Mouse (Mus musculus): ENCODE data around the gene Alad. TPM values are rescaled to one million over a fixed set of nuclear protein-coding genes. Genes with fewer than 3 reads are reported as not detected.
A peak's percentile ranks its signal among the peaks of the same experiment; 100 is the strongest.

The Alad gene
- polyA plus RNA-seq, 2 experiments, result 296 to 629 TPM

- Histone ChIP-seq H3K27me3 (ENCODE audit: control insufficient read depth, insufficient read depth, low read length) (no peaks in the 10 kb centered on the region), H3K9me3 (ENCODE audit: control insufficient read depth, low read length) (no peaks in the 10 kb centered on the region), H3K27ac (no peak overlapping the region), H3K9ac (replicated peaks) (no peak overlapping the region), H3K36me3 (replicated peaks; ENCODE audit: control insufficient read depth, insufficient read depth, low read depth) (peaks cover 76% of the 10 kb centered on the region), H3K4me2 (ENCODE audit: low read depth) (no peak overlapping the region), H3K4me1 (replicated peaks; ENCODE audit: control insufficient read depth in 2 of 2, insufficient read depth in 2 of 2, low read length in 1 of 2) (peaks cover 11 to 36% of the 10 kb centered on the region in 2 experiments), H3K4me3 (ENCODE audit: insufficient read depth in 1 of 2, low read depth in 2 of 2, low read length in 2 of 2) (no peak overlapping the region)
- ATAC-seq (ENCODE audit: insufficient read depth), result no peak
- TF ChIP-seq CTCF (IDR thresholded peaks at IDR 0.05; ENCODE audit: low read depth) (no peak), EP300 (IDR thresholded peaks at IDR 0.05; ENCODE audit: low read depth) (no peak)
- no peak for DNase-seq (ENCODE audit: low read depth in 3 of 3, low spot score in 3 of 3)
- 92% methylated on average over 11 of the region's 11 CpGs for WGBS (ENCODE audit: insufficient replicate concordance)
Measured at GRCm38 (mm10) chr4:62509946-62510345, 9.8 kb downstream of the Alad start.

- H3K9me3 ChIP-seq (ENCODE audit: control insufficient read depth, low read length), result no peaks in the 10 kb centered on the region
- no peaks in the 10 kb centered on the region for H3K27me3 ChIP-seq (ENCODE audit: control insufficient read depth, insufficient read depth, low read length)
- H3K4me1 ChIP-seq (replicated peaks; ENCODE audit: control insufficient read depth in 2 of 2, insufficient read depth in 2 of 2, low read length in 1 of 2), result peaks cover 10 to 30% of the 10 kb centered on the region in 2 experiments
- DNase-seq (ENCODE audit: low read depth in 3 of 3, low spot score in 3 of 3), result no peak
- no peak overlapping the region for H3K4me2 ChIP-seq (ENCODE audit: low read depth)
- H3K9ac ChIP-seq (replicated peaks), result no peak overlapping the region
- ATAC-seq (ENCODE audit: insufficient read depth), result no peak
- peaks cover 67% of the 10 kb centered on the region for H3K36me3 ChIP-seq (replicated peaks; ENCODE audit: control insufficient read depth, insufficient read depth, low read depth)
- TF ChIP-seq EP300 (IDR thresholded peaks at IDR 0.05; ENCODE audit: low read depth) (no peak), CTCF (IDR thresholded peaks at IDR 0.05; ENCODE audit: low read depth) (no peak)
- H3K27ac ChIP-seq, result no peak overlapping the region
- H3K4me3 ChIP-seq (ENCODE audit: insufficient read depth in 1 of 2, low read depth in 2 of 2, low read length in 2 of 2), result no peak overlapping the region
- 92% methylated on average over 5 of the region's 5 CpGs for WGBS (ENCODE audit: insufficient replicate concordance)
Measured at GRCm38 (mm10) chr4:62508839-62509238, 10.9 kb downstream of the Alad start.

GRCm38 (mm10) chr4:62506798-62507197, 12.9 kb downstream of the Alad start:
- peaks cover 3 to 24% of the 10 kb centered on the region in 2 experiments for H3K4me1 ChIP-seq (replicated peaks; ENCODE audit: control insufficient read depth in 2 of 2, insufficient read depth in 2 of 2, low read length in 1 of 2)
- 51% methylated on average over 2 of the region's 2 CpGs for WGBS (ENCODE audit: insufficient replicate concordance)

GRCm38 (mm10) chr4:62505991-62506390, 13.7 kb downstream of the Alad start:
- H3K9ac ChIP-seq (replicated peaks), result no peak overlapping the region
- no peak overlapping the region for H3K4me2 ChIP-seq (ENCODE audit: low read depth)
- 73% methylated on average over 3 of the region's 3 CpGs for WGBS (ENCODE audit: insufficient replicate concordance)
- no peak overlapping the region for H3K4me3 ChIP-seq (ENCODE audit: insufficient read depth in 1 of 2, low read depth in 2 of 2, low read length in 2 of 2)
- peak overlapping the region; percentile 35 for H3K27ac ChIP-seq
- TF ChIP-seq EP300 (IDR thresholded peaks at IDR 0.05; ENCODE audit: low read depth) (no peak), CTCF (IDR thresholded peaks at IDR 0.05; ENCODE audit: low read depth) (no peak)
- H3K4me1 ChIP-seq (replicated peaks; ENCODE audit: control insufficient read depth in 2 of 2, insufficient read depth in 2 of 2, low read length in 1 of 2), result peaks cover 2 to 25% of the 10 kb centered on the region in 2 experiments; a peak in 3 of 4 replicates
- peaks cover 39% of the 10 kb centered on the region for H3K36me3 ChIP-seq (replicated peaks; ENCODE audit: control insufficient read depth, insufficient read depth, low read depth)
- no peaks in the 10 kb centered on the region for H3K9me3 ChIP-seq (ENCODE audit: control insufficient read depth, low read length)
- no peaks in the 10 kb centered on the region for H3K27me3 ChIP-seq (ENCODE audit: control insufficient read depth, insufficient read depth, low read length)
- no peak for DNase-seq (ENCODE audit: low read depth in 3 of 3, low spot score in 3 of 3)
- peak; percentile 16 for ATAC-seq (ENCODE audit: insufficient read depth)

More at GRCm38 (mm10) chr4:62506798-62507197, 12.9 kb downstream of the Alad start:
- Histone ChIP-seq H3K4me3 (ENCODE audit: insufficient read depth in 1 of 2, low read depth in 2 of 2, low read length in 2 of 2) (no peak overlapping the region), H3K27me3 (ENCODE audit: control insufficient read depth, insufficient read depth, low read length) (no peaks in the 10 kb centered on the region), H3K9ac (replicated peaks) (no peak overlapping the region), H3K9me3 (ENCODE audit: control insufficient read depth, low read length) (no peaks in the 10 kb centered on the region), H3K36me3 (replicated peaks; ENCODE audit: control insufficient read depth, insufficient read depth, low read depth) (peaks cover 47% of the 10 kb centered on the region), H3K27ac (peak overlapping the region; percentile 55), H3K4me2 (ENCODE audit: low read depth) (no peak overlapping the region)
- DNase-seq (ENCODE audit: low read depth in 3 of 3, low spot score in 3 of 3), result no peak
- TF ChIP-seq CTCF (IDR thresholded peaks at IDR 0.05; ENCODE audit: low read depth) (peak; percentile 63), EP300 (IDR thresholded peaks at IDR 0.05; ENCODE audit: low read depth) (no peak)
- ATAC-seq (ENCODE audit: insufficient read depth), result peak; percentile 28

- H3K36me3 ChIP-seq (replicated peaks; ENCODE audit: control insufficient read depth, insufficient read depth, low read depth), result peaks cover 14% of the 10 kb centered on the region
- H3K27ac ChIP-seq, result peak within 1 kb of the TSS; percentile 16
- ATAC-seq (ENCODE audit: insufficient read depth) (no peak), DNase-seq (ENCODE audit: low read depth in 3 of 3, low spot score in 3 of 3) (no peak)
- peak within 1 kb of the TSS; percentile 76 for H3K4me2 ChIP-seq (ENCODE audit: low read depth)
- 73% methylated on average over 3 of the region's 3 CpGs for WGBS (ENCODE audit: insufficient replicate concordance)
- peak within 1 kb of the TSS; percentile 70 for H3K9ac ChIP-seq (replicated peaks)
- no peak for TF ChIP-seq EP300 (IDR thresholded peaks at IDR 0.05; ENCODE audit: low read depth)
- TF ChIP-seq CTCF (IDR thresholded peaks at IDR 0.05; ENCODE audit: low read depth), result no peak
- peaks cover 2 to 23% of the 10 kb centered on the region in 2 experiments; a peak in 3 of 4 replicates for H3K4me1 ChIP-seq (replicated peaks; ENCODE audit: control insufficient read depth in 2 of 2, insufficient read depth in 2 of 2, low read length in 1 of 2)
- peak within 1 kb of the TSS; percentile 73 to 90 for H3K4me3 ChIP-seq (ENCODE audit: insufficient read depth in 1 of 2, low read depth in 2 of 2, low read length in 2 of 2)
- no peaks in the 10 kb centered on the region for H3K9me3 ChIP-seq (ENCODE audit: control insufficient read depth, low read length)
- H3K27me3 ChIP-seq (ENCODE audit: control insufficient read depth, insufficient read depth, low read length), result no peaks in the 10 kb centered on the region
Measured at GRCm38 (mm10) chr4:62503374-62503970, 16.2 kb downstream of the Alad start, which contains the start of gene Hdhd3. TSS of gene Hdhd3 (minus strand) at chr4:62503467.
